Mouse (Mus musculus) stomach, embryonic 15.5 days (tissue): ENCODE data around the gene Rec8. TPM values are rescaled to one million over a fixed set of nuclear protein-coding genes. Genes with fewer than 3 reads are reported as not detected.

Experiments
- polyA plus RNA-seq: library from polyadenylated mRNA; unstranded; fragments of >200 nt; fragmentation: Nextera tagmentation; extraction: Ambion mirVana; gene quantifications from 2 replicates; pipeline ENCODE4 v1.2.1, GENCODE M21; 2015

The Rec8 gene
- polyA plus RNA-seq, 1 experiment from 2014 or later = 9.2 TPM

Other genes with a start within 250 kb of the Rec8 start
- gene Dhrs4, start 139.3 kb upstream of the Rec8 start, polyA plus RNA-seq = 121 TPM in 2 replicates
- 2.1 and 2.2 TPM in 2 replicates for gene Carmil3, start 127.4 kb upstream of the Rec8 start, polyA plus RNA-seq
- 0.23 and 0.42 TPM in 2 replicates for gene Cpne6, start 107.6 kb upstream of the Rec8 start, polyA plus RNA-seq
- not detected in 2 replicates for gene Nrl, start 93.1 kb upstream of the Rec8 start, polyA plus RNA-seq
- gene Pck2, start 77.8 kb upstream of the Rec8 start, polyA plus RNA-seq = 48.5 and 52.8 TPM in 2 replicates
- gene Dcaf11, start 58.0 kb upstream of the Rec8 start, polyA plus RNA-seq = 63.6 and 75.7 TPM in 2 replicates
- 1.2 and 1.4 TPM in 2 replicates for gene A730061H03Rik, start 57.6 kb upstream of the Rec8 start, polyA plus RNA-seq
- 0.50 and 1.2 TPM in 2 replicates for gene Fitm1, start 42.4 kb upstream of the Rec8 start, polyA plus RNA-seq
- gene Psme1, start 39.9 kb upstream of the Rec8 start, polyA plus RNA-seq = 159 and 176 TPM in 2 replicates
- gene Emc9, start 32.7 kb upstream of the Rec8 start, polyA plus RNA-seq = 9.4 and 11.2 TPM in 2 replicates
- 265 and 289 TPM in 2 replicates for gene Psme2, start 26.9 kb upstream of the Rec8 start, polyA plus RNA-seq
- gene Rnf31, start 26.3 kb upstream of the Rec8 start, polyA plus RNA-seq = 16.7 and 18.4 TPM in 2 replicates
- gene Irf9, start 14.5 kb upstream of the Rec8 start, polyA plus RNA-seq = 11.6 and 12.1 TPM in 2 replicates
- 81.1 and 82.4 TPM in 2 replicates for gene Ipo4, start 17.9 kb downstream of the Rec8 start, polyA plus RNA-seq
- 1.3 and 1.7 TPM in 2 replicates for gene Gm49378, start 19.9 kb downstream of the Rec8 start, polyA plus RNA-seq
- gene Tm9sf1, start 25.8 kb downstream of the Rec8 start, polyA plus RNA-seq = 123 and 124 TPM in 2 replicates
- gene Tssk4, start 32.1 kb downstream of the Rec8 start, polyA plus RNA-seq = 0.40 and 0.59 TPM in 2 replicates
- 51.3 and 54.3 TPM in 2 replicates for gene Mdp1, start 42.5 kb downstream of the Rec8 start, polyA plus RNA-seq
- 53.5 and 54.6 TPM in 2 replicates for gene Gmpr2, start 53.9 kb downstream of the Rec8 start, polyA plus RNA-seq
- gene Nedd8, start 54.1 kb downstream of the Rec8 start, polyA plus RNA-seq = 495 and 515 TPM in 2 replicates
- gene Tinf2, start 63.8 kb downstream of the Rec8 start, polyA plus RNA-seq = 33.9 and 40.4 TPM in 2 replicates
- 17.9 and 30.5 TPM in 2 replicates for gene Tgm1, start 95.9 kb downstream of the Rec8 start, polyA plus RNA-seq
- 30.0 and 35.8 TPM in 2 replicates for gene Rabggta, start 104.2 kb downstream of the Rec8 start, polyA plus RNA-seq
- 92.9 and 96.4 TPM in 2 replicates for gene Dhrs1, start 127.7 kb downstream of the Rec8 start, polyA plus RNA-seq
- 34.3 and 36.7 TPM in 2 replicates for gene Nop9, start 127.7 kb downstream of the Rec8 start, polyA plus RNA-seq
- gene Cideb, start 140.4 kb downstream of the Rec8 start, polyA plus RNA-seq = 11.8 and 12.9 TPM in 2 replicates
- 0.85 and 0.96 TPM in 2 replicates for gene Ltb4r2, start 143.4 kb downstream of the Rec8 start, polyA plus RNA-seq
- 3.8 and 4.7 TPM in 2 replicates for gene Ltb4r1, start 147.9 kb downstream of the Rec8 start, polyA plus RNA-seq
- gene Adcy4, start 166.1 kb downstream of the Rec8 start, polyA plus RNA-seq = 6.3 and 8.0 TPM in 2 replicates
- gene Ripk3, start 170.8 kb downstream of the Rec8 start, polyA plus RNA-seq = 32.0 and 36.9 TPM in 2 replicates
- 35.5 and 40.9 TPM in 2 replicates for gene Nfatc4, start 205.1 kb downstream of the Rec8 start, polyA plus RNA-seq
- 15.4 and 18.5 TPM in 2 replicates for gene Nynrin, start 236.0 kb downstream of the Rec8 start, polyA plus RNA-seq